Mouse (Mus musculus) T-cell, adult 2 months (primary cell): ENCODE measurements at regions not wholly inside any gene's neighbourhood (a gene's known extent, or its start where the extent isn't known, plus 50 kb on each side); places are given as distances from the start of the nearest gene placed in this dataset.

Source experiments
- DNase-seq: peaks from one replicate; pipeline ENCODE4 v3.0.0; 2022; ENCODE audit warnings: low spot score

DNA sequence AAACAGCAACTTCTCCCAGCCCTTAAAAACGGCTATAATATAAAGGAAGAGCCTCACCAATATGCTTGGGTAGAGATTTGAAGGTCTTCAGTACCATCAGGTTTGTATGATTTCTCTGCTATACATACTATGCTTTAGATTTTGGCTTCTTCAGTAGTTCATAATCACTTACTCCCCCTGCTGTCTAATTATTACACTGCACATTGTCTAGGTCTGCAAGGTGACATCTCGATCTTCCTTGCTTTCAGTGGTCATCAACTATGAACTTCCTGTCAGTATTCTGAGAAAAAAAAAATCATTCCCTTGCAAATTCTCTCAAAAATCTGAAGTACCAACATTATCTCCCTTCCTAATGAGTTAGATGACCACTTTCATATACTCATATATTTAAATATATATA lies 225.4 kb upstream of the Galnt5 start:
- DNase-seq, result no peak

DNA sequence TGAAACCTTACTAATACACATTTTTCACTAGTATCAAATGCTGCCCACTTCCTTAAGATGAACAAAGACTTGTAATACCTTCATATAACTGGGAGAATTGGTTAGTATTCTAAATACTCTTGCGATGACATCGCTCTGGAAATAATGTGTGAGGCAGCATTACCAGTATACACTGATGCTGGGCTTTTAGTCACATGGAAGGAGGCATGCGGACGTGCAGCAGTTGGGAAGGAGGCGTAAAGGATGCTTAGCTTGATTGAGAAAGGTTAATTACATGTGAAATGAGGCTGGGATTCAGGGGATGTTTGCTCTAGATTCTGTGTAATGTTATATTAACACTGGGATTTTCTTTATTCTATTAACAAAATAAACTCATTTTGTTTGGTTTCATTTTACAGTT lies 221.5 kb upstream of the Galnt5 start:
- no peak for DNase-seq

DNA sequence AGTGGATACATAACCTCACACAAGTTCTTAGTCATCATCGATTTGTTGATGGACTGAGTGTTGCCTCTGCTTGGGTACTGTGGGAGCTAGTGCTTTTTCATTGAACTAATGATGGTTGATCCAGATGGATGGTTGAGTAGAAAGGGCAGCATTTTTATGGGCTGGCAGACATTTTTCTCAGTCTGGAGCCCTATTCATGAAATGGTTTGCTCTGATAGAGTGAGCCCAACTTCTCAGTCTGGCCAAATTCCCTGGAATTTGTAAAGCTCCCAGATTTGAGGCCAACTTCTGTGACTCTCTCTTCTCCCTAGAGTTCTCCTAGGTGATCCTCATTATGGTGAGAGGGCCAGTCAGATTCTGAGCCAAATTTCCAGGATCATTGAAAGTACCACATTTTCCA lies 216.8 kb upstream of the Galnt5 start:
- DNase-seq, result no peak

DNA sequence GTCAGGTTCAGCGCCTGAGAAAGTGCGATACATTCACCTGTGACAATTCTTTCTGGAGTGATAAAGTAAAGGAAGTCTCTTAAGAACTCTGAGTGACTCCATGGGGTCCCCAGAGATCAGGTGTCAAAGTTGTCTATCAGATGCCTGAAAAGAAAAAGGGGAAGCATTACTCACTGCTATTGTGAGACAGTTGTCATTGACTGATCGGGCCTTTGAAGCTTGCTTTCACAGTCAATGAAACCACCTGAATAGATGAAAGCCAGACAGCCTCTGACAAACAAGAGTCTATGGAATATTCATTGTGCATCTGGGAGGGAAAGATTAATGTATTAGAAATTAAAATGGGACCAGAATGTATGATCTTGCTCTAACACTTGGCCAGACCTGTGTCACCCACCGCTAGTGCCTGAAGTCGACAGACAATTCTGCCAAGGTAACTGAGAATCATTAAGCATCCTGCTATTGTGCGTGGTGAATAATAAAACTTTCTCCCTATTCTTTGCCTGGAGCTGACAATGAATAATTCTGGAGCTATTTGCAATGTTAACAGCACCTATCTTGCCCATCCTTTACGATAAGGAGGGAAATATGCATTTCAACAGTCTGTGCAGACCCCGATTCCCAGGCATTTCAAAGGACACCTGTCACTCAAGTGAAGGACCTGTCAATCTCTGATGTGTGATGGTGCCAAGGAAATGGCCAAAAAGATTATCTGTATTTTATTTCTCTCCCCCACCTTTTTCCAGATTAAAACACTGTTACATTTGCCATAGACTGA lies 204.0 kb upstream of the Galnt5 start:
- no peak for DNase-seq

DNA sequence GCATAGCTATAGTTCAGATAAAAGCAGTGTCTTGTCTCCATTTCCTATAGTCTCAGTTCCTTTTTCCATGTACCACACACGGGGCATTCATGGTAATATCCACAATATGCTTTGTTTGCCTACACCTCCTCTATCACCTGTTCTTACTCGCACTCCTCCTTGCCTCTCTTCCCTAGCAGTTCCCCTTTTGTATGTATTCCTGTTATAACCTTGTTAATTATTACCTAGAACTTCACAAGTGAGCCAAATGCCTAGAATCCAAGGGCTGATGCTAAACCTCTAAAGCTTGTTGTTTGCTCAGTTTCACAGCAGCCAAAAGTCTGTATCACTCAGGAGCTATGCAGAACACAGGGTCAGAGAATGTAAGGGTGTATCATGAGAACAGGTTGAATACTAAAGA lies 198.4 kb upstream of the Galnt5 start:
- DNase-seq, result no peak

DNA sequence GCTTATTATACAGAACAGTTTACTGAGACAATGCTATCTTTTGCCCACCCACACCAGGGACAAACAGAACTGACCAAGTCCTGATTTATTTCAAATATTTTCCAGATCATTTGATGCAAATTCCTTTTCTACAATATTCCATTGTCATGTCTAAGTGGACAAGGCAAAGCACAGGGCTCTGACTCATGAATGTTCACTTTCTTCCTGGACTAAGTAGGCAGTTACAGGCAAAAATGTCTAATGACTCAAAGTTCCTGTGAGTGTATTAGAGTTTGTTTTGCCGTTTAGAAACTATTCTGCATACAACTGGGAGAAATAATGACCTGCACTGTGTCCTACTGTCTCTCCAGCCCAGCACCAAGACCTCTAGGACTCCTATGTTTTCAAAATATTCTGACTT lies 189.8 kb upstream of the Galnt5 start:
- DNase-seq, result no peak

DNA sequence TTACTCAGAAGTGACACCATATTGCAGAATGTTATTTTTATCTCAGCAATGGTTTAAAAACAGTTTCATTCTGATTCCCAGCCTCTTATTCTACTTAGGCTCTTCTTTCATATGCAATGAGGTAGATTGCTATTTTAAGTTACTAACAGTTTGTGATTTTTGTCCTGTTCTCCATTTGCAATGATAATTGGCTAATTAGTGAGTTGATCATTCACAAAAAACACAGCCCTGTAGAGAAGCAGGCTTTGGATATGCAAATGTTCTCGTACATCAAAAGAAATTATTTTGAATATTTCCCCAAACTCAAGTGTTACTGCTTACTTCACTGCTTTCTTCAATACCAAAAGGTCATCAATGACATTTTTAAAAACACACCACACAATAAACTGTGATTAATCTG lies 184.7 kb upstream of the Galnt5 start:
- DNase-seq, result no peak

DNA sequence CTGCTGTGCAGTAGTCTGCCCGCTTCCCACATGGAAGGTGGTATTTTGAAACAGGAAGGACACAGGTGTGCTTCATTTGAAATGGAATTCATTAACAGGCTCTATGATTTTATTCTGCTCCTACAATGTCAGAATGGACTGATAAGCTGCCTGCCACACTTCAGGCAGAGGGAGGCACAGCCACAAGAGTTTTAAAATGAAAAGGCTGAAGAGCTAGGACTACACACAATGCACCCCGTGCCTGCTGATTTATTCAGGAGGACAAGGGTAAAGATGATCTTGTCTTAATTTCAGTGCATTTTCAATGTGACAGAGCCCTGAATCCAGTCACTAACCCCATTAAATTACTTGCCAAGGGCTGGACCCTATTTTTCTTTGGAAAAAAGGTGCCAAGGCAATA lies 177.3 kb upstream of the Galnt5 start:
- no peak for DNase-seq

DNA sequence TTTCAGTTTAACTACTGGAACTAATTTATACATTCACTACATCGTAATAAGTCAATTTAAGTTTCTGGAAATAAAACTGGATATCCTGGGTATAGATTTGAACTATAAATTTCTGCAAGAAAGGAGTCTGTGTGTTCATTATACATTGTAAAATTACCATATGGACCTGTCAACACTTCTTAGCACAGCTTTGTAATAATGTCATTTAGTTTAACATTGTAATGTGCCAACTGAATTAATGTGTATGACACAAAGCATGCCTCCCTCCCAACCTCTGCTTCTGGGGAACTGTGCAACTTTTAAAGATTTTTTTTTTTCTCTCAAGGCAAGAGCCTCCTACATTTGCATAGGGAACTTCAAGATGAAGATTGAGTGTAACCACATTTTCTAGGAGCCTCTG lies 176.8 kb upstream of the Galnt5 start:
- no peak for DNase-seq

DNA sequence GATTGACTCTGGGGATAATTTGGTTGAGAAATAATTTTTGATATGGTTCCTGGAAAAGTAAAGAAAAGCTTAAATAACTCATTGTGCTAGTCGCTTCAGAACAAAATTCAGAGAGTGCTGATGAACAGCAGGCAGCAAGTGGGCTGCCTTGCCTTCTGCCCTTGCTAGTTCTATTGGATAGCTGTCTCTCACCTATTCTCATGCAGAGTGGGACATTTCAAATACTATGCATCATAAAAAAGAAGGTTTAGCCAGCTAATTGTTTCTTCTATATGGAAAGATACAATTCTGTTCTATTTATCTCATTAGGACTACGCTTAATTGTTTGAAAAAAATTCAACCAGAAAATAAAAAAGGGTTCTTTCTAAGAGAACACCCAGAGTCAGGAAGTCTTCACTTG lies 169.4 kb upstream of the Galnt5 start:
- no peak for DNase-seq

DNA sequence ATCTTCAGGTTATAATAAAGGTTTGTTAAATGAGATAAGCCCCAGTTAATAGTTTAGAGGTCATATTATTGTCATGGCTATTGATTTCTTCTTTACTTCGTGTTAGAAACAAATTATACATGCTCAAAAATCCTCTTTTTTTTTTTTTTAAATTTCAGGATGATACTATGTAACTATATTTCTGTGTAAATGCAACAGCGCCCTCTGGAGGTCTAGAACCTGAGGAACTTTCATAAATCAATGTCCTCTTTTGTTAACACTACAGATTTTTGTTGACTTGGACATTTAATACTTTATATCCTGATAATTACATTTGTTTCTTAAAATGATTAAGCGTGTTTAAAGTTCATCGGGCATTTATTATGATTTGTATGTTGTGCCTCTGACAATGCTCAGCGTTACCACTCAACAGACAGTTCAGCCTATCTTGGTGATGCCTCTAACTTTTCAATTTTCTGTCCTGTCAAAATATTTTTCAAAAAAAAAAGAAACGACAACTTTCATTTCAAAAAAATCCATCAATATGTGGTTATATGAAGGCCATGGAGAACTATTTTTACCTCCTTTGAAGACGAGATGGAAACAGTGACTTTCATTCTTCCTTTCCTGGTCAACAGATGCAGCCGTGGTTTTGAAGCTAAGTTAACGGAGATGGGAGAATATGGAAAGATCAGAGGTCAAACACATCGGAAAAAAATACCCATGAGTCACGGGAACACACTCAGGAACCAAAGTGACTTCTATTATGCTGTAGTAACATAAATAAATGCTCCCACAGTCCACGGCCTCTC lies 164.9 kb upstream of the Galnt5 start:
- DNase-seq, result no peak

DNA sequence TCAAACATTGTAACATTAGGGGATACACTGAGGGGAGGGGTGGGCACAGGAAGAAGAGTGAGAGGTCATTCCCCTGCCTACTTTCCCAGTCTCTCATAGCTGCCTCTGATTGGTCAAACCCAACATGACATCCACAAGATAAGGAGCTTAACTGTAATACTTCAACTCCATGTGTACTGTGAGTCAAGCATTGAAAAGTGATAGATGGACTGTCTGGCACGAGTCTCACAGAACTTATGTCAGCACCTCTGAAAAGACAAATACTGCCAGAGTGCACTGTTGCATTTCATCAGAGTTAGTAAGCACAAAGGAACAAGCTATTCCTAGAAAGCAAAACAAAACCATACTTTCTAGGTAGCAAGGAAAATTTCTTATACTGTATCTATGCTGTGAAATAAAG lies 152.5 kb upstream of the Galnt5 start:
- DNase-seq, result no peak

DNA sequence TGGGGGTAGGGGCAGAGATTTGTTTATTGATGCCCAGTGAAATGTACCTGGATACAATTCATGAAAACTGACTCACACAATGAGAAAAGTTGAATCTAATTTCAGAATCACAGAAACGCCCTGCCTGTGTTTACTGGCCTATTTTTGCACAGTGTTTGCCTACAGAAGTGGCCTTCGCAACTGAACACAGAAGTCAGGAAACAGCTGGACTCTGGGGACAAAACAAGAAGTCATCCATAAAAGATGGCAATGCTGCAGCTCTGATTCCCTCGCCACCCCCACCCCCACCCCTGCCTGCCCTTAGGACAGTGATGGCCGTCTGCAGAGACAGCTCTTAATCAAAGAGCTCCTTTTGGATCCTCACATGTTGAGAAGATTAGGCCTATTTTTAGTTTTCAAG lies 150.0 kb upstream of the Galnt5 start:
- DNase-seq, result no peak

DNA sequence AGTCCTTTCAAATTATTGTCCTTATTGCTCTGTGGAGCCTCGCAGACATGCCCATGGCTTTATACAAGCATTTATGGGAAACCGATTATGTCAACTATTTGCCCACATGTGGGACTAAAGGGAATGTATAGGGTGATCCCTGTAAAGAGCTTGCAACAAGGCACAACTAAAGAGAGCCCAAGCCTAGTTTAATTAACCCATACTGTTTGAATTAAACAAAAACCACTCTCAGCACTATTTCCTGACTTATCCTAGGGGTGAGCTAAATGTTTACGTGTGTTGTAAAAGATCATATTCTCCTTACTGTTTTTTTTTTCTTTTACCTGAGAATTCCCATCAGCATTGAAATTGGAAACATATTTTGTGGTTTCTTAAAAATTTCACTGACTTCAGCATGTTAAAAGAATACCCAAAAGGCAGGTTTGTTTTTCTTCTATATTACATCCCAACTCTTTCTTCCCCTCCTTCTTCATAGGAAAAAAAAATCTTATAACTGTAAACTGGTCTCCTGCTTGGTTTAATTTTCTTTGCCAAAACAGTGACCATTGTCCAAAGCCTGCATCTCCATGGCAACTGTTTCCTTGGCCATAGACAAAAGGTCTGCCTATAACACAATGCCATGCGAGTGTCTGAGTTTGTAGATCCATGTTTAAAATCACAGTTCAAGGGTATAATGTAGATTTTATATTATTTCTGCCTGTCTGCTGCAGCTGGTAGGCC lies 148.2 kb upstream of the Galnt5 start:
- DNase-seq, result no peak

DNA sequence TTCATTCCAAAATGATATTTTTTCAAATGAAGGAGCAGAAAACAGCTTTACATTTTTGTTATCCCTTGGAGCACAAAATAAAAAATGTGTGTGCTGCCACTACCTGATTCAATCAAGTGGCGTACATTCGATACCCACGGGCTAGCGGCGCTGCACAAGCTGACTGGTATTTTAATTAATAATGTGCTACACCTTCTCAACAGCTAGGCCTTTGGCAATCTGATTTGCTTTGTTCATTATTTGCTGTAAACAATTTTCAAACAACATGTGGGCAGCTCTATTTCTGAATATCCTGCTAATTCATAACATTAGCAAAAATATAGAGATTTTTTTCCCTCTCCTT lies 147.7 kb upstream of the Galnt5 start:
- no peak for DNase-seq

DNA sequence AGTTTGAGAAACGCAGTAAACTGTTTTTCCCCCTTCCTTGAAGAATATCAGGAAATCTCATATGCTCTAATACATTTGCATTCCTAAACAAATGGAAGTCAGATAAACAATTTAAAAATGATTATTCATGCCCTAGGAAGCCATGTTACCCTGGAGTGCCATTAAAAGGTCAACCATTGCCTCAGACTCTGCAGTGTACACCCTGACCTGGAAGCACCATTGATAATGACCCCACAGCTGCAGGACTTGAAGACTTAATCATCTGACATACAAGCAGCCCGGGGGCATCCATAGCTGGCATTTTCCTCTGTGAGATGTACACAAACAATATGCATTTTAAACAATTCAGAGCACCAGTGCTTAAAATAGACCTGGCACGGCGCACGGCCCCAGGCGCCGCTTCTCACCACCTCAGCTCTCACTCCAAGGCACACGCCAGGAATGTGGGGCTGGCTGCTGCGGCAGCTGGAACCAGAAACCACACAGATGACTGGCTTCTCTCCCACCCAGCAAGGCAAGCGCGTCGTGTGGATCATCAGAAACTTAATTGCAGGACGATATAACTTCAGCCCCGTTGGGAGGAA lies 141.1 kb upstream of the Galnt5 start:
- no peak for DNase-seq

DNA sequence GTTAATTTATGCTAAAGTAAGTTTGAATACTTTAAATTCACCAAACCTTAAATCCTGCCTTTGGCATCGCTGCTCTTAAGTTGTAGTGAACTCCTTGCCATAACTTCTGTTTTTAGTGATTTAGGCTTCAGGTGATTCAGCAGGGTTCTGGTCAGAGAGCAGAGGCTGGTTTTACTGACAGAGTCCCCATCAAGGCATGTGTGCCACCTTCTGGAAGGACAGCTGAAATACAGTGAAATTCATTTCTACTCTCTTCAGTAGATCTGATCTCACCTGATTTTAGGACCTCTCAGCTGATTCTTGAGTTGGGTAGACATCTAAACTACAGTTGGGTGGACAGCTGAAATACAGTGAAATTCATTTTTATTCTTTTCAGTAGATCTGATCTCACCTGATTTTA lies 132.4 kb upstream of the Galnt5 start:
- no peak for DNase-seq

DNA sequence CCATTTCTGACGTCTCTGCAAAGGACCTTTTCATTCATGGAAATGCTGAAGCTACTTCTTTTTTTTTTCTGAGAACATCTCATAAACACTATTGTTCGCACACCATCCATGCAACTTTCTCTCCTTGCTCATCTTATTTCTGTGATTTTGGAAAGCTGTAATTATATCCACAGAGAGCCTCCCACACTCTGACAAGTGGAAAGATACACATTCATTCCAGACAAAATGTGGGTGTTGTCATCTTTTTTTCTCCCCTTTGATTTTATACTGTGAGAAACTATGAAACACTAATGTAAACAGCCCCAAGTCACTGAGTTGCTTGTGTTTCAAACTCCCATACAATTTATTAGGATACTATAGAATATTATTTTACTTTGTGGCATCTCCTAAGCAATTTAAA lies 129.6 kb upstream of the Galnt5 start:
- DNase-seq, result no peak

DNA sequence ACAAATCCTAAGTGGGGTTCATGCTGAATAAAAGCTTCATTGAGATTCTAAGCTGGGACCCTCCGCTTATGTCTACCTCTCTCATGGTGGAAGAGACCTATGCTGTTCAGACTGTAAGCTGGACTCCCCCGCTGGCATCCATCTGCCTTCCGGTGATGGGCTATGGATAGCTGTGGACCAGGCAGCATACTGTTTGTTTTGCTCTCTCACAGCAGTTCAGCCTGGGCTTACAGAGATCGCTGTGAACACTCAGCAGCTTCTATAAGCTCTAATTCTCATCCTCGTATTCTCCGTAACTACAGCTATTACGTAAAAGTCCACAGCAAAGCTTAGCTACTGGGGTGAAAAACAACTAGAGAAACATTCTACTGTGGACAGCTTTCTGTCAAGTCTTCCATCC lies 97.5 kb upstream of the Galnt5 start:
- DNase-seq, result no peak

DNA sequence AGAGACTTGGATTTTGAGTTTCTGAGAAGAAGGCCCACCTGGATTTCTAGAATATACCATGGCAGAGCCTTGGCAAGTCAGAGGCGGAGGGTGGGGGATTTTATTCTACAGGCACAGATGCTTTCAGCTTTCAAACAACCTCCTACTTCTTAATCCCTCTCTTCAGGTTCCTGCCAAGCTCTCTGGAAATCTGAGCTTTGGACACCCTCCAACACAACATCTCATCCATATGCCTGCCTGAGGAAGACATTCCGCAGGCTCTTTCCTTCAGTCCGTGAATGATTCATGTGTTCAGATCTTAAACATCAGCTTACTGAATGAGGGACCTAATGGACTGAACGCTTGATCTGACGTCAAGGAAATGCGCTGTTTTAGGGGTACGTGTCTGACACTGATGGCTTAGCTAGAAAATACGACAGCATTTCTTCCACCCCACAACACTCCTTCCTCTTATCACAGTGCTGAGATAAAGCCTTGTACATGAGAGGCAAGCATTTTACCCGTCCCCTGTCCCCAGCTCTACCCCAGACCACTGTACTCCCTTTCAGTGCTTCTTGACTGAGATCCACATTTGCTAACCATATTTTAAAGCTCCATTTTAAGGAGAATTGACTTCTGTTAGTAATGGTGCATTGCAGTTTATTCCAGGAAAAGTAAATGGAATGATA lies 97.0 kb upstream of the Galnt5 start:
- DNase-seq, result no peak

DNA sequence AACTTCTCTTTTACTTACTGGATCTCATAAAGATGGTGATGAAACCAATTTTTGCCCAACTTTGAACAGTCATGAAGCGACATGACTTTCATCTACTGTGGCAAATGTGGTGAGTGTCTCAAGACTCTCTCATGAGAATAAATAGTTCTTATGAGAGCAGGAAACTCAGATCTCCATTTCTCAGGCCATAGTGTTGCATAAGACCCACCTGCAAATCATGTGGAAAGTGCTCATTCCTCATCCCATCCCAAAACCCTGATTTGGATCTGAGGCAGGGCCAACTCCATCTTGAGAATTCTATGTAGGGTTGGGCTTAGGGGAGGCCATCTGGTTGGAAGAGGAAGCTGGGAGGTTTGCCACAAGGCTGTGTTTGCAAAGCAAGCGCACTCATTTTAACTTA lies 92.5 kb upstream of the Galnt5 start:
- DNase-seq, result no peak

DNA sequence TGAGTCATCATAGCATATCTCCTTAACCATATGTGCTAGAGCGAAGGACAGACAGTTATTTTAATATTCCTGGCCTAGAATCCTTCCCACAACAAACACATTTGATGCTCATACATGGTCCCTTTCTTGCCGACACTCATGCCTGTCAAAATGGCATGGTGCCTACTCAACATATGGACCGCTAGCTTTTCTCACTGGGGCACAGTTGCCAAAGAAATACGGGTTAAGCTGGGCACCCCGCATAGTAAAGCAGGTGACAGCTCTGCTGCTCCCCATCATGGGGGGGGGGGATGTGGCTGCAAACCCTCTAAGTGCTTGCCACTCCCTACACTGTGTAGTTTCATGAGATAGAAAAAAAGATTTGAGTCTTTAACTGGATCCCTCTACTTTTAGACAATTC lies 90.7 kb upstream of the Galnt5 start:
- no peak for DNase-seq
